Mouse (Mus musculus): ENCODE measurements around the gene Syne1.

The Syne1 gene

DNA sequence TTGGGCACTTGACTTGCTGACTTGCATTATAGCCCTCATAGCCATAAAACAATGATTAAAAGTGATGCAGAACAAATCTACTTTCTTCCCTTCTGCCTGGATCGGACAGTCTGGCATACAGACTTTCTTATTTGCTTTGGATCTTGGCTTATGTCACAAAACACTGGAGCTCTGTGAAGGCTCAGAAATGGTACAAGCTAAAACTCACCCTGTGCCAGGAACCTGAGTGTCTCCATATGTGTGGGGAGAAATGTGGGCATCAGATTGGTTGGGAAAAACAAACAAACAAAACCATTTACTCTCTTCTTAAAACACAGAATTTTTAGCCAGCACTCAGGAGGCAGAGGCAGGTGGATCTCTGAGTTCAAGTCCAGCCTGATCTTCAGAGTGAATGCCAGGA, 30.6 kb downstream of the Syne1 start:
- no peak for DNase-seq (ENCODE audit: low spot score in 2 of 2)

DNA sequence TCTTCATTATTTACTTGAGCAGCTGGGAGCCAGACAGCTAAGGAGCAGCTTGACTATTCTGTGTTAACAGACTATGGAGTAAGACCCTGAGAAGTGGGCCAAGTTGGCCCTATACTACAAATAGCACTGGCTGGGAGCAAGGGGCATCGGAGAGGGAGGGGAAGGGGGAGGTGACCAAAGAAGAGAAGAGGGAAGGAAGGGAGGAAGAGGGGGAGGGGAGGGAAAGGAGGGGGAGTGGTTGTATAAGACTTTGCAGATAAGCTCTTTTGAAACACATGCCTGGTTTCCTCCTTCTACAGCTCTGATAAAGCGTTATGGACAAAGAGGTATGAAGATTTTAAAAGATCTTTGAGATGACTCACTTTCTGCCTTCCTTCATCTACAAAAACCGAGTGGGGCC, 36.0 kb downstream of the Syne1 start:
- DNase-seq (ENCODE audit: low spot score in 2 of 2) = no peak

DNA sequence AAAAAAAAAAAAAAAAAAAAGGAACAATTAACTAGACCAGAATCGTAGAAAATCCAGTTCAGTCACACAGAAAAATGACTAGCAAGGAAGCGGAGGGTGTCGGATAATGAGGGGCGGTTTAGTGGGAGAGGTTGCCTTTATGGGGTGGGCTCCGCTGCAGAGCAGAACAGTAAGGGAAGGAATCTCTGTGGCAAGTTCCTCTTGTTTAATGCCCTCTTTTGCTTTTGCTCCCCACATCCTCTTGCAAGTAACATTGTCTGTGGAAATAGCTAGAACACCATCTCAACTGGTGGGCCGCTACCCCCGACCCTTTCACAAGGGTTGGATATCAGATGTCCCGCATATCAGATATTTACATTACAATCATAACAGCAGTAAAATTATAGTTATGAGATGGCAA, 37.1 kb downstream of the Syne1 start:
- DNase-seq (ENCODE audit: low spot score in 2 of 2) = no peak

DNA sequence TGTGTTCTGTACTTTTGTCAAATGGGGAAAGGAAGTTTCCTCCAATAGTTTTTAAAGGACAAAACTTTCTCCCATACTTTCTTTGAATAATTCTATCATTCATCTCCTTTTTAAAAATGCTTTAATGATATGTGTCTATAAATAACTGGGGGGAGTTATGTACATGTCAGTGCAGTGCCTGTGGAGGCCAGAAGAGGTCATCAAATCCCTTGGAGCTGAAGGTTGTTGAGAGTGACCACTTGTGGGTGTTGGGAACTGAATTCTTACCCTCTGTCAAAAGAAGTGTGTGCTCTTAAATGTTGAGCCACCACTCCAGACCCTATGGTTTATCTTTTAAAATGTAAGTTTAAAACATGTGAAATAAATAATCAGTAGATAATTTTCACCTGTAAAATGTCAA, 39.0 kb downstream of the Syne1 start:
- no peak for DNase-seq (ENCODE audit: low spot score in 2 of 2)

DNA sequence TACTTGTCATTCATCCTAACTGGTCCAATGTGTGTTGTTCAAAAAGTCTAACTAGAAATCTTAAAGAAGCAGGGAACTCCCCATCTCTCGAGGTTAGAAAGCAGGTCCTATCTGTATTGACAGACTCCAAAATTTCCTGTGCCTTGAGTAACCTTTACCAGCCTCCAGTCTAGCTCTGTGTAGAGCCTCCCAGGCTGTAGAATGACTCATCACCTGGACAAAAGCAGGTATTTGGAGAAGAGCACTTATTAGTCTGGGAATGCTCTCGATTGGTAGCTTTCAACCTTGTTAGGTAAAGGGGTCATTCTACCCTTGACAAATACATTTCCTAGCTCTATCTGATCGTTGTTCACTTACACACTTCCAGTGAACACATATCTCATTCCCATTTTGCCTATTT, 39.9 kb downstream of the Syne1 start:
- no peak for DNase-seq (ENCODE audit: low spot score in 2 of 2)

DNA sequence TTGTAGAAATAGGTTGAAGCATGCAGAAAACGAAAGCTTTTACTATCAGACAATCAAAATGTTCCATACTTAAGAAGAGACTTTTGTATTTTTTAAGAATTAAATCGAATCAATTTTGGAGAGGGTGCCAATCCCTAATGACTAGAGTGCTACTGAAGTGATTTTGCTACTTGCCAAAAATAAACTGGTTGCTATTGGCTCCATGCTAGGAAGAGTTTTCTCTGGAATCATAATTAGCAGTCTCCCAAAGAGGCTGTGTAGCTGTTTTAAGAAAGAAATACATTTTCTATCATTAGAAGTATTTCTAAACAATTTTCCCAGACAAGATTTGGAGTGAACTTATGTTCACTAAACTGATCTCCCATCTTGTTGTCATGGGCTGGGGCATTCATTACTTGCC, 43.8 kb downstream of the Syne1 start:
- DNase-seq (ENCODE audit: low spot score in 2 of 2) = no peak

DNA sequence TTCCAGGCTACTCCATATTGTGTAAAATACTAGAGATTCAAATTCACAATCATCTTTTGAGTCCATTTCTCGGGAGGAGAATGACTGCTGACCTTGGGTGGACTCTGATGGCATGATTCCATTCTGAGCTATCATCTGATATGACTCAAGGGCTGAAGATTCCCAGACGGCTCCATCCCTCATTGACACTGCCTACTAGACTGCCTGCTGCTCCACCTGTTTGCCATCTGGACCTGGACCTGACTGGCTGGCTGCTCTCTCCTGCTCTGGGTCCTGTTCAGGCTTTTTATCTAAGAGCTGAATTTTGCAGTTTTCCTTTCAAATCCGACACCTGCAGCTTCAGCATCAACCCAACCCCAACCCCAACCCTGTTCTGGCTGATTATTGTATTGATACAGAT, 46.5 kb downstream of the Syne1 start:
- DNase-seq (ENCODE audit: low spot score in 2 of 2) = no peak

DNA sequence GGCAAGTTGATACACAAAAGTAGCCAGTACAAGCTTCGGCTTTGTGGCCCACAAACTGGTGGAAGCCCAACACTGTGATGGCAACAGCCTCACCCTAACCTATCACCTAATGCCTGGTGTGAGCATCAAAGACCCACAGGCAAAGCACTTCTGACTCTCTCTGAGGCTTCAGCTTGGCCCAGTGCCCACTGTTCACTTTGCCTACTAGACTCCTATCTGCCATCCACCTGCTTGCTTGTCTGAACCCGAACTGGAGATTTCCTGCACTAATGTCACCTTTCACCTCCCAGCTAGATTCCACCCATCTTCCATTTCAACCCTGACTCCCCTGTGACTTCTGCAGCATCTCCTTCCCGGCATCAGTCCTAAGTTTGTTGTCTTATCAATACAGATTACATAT, 47.4 kb downstream of the Syne1 start:
- DNase-seq (ENCODE audit: low spot score in 2 of 2) = no peak

DNA sequence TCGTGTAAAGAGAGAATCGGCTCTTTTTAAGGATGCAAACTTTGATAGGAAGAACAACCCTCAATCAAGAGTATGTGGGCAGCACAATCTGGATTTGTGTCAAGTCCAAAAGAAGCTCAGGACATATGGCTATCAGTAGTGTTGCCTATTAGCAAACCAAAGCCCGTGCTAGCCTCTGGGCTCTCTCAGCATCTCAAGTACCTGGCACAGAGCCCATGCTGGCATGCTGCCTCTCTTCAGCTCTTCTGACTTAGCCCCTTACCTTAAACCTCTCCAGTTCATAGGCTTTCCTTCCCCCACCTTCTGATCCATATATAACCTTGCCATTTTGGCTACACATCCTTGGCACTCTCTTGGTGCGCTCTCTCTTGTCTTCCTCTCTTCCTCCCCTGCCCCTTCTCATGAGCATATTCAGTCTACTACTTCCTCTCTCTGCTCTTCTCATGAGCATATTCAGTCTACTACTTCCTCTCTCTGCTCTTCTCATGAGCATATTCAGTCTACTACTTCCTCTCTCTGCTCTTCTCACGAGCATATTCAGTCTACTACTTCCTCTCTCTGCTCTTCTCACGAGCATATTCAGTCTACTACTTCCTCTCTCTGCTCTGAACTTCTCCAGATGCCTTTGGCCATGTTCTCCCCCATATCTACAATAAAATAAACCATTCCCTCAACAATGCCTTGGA, 51.5 kb downstream of the Syne1 start:
- peak; percentile 27 to 51 for DNase-seq (ENCODE audit: low spot score in 2 of 2)

DNA sequence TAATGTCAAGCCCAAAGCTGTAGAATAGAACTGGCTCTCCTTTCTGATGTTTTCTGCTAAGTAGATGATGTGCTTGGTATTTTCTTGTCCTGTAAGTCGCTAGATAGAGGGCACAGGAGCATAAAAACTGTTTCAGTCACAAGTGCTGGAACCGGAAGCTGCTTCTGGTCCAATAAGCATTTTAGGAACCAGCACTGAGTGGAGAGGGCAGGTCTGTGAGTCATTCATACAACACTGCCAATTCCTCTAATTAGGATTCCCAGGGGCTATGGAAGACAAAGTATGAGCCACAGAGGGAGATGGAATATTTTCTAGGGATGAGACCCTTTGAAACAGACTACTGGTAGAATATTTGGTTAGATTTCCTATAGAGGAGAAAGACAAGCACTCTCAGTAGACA, 53.4 kb downstream of the Syne1 start:
- no peak for DNase-seq (ENCODE audit: low spot score in 2 of 2)

DNA sequence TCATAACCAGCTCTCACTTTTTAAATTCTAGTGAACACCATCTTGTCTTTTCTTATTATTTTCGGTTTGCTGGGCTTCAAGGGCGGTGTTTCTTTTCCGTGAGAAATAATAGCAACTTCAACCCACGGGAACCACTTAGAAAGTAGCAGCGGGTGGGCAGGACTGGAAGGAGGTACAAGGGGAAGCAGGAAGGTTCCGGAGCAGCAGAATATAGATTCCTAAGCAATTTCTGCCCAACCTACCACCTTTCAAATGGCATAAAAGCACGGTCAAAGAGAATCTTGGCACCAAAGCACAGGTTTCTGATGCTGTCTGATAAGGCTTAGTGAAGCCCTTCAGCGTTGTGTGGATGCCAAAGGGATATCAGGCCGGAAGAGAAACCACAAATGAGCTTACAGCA, 60.2 kb downstream of the Syne1 start:
- DNase-seq (ENCODE audit: low spot score in 2 of 2) = peak in 1 of 2 experiments; percentile 49

DNA sequence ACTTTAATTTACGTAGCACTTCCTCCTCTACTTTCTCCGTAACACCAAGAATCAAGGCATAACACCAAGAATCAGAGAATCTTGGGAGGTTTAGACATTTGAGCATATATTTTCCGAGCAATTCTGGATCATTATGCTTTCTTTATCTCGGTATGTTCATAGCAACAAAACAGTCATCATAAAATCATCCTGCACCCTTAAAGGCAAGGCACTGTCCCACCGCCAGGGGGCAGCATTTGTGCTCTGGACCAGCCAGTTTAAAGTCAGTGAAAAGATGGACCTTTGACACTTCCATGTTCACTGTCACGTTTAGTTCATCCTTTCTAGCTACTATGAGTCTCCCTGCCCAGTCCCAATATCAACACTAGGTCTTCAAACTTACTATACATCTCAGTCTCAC, 61.3 kb downstream of the Syne1 start:
- DNase-seq (ENCODE audit: low spot score in 2 of 2) = no peak

DNA sequence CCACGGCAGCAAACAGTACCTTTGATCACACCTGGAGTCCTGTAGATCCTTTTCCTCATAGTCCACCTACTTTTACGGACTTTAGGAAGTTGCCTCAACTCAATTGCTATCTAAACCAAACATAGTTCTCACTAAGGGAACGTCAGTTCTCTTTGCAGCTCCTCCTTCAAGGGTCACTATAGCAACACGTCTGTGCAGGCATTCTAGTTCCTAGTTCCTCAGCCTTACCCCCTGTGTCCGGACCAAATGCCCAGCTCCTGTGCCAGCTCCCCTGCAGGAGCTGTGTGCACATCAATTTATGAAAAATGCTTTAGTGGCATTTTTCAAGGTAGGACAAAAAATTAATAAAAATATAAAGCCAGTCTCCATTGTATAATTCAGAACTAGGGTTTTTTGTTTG, 63.2 kb downstream of the Syne1 start:
- DNase-seq (ENCODE audit: low spot score in 2 of 2) = no peak

DNA sequence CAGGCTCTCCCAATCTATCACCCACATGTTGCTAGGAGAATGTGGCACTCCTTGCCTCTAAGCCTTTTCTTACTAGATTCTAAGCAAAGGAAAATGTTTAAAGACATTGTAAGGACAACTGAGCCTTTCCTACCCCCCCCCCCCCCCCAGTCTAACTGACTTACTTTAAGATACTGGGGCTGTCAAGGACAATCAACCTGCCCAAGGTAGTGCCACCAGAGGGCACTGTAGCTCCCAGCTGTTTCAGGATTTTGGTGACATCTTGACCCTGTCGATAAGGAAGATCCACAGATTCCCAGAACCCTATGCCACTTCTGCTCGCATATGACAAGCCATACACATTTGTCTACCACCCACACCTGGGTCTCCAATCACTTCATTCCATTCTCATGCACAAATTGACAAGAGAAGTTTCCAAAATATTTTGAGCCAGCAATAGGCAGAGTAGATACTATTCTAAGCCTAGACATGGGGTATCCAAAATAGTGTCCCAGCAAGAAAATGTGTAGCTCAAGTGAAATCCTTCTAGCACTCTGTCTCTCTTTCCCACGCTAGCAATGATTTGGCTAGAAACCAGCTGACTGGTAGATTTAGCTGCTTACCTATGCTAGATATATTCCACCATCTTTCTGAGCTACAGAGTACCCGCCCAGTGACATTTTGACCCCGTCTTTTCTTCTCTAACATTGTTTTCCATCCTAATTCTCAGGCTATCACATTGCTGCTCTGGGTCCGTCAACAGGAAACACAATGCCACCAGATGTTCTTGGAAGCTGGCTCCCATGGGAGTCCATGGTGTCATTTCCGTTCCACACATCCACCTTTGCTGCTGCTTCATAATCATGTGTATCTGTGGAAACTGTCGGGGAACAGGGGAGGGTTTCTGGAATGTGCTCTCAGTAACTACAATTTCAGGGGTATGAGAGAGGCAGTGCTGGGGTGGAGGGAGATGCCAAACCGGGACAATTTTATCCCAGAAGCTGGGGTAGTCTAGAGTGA, 70.4 kb downstream of the Syne1 start:
- DNase-seq (ENCODE audit: low spot score in 2 of 2) = peak in 1 of 2 experiments; percentile 19

DNA sequence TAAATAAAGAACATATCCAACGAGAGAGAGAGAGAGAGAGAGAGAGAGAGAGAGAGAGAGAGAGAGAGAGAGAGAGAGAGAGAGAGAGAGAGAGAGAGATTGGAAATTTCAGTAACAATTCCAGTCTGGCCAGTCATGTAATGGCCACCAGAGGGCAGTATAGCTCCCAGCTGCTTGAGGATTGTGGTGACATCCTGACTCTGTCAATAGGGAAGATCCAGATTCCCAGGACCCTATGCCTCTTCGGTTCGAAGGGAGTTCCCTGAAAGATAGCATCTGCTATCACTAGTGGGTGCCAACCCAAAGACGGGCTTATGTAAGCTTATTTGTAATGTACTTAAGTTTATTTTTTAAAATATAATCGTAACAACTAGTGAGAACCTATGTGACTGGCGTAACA, 71.2 kb downstream of the Syne1 start:
- DNase-seq (ENCODE audit: low spot score in 2 of 2) = peak in 1 of 2 experiments; percentile 54

DNA sequence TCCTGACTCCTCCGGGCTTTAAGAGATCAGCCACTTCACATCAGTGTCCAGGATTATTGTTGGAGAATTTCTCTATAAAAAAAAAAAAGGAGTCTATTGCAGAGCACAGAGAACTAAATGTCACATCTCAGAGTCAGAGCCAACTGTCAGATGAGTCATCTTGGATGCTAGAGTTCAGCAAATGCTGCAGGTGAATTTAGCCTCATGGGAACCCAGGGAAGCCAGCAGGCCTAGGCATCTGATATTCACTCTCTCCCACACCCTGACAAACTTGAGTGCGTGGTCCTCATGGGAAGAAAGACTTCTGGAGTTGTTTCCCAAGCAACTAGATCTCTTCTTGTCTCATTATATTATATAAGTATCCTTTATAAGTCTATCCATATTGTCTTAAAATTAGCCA, 82.6 kb downstream of the Syne1 start:
- DNase-seq (ENCODE audit: low spot score in 2 of 2) = peak in 1 of 2 experiments; percentile 40

DNA sequence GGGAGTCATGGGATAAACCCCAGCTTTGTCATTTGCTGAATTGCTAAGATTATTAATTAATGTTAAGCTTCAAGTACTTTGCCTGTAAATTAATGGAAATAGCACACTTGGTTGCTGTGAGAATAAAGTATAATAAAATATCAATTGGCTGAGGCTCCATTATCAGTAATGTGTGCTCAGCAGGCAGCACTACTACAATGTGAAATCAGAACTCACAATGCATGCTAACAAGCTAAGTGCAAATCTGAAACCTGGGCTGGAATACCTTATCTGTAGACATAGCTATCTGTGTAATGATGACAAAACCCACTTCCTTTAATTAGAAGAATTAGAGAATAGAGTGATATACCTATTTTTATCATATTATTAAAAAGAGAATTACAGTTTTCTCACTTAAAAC, 97.5 kb downstream of the Syne1 start:
- DNase-seq (ENCODE audit: low spot score in 2 of 2) = no peak

DNA sequence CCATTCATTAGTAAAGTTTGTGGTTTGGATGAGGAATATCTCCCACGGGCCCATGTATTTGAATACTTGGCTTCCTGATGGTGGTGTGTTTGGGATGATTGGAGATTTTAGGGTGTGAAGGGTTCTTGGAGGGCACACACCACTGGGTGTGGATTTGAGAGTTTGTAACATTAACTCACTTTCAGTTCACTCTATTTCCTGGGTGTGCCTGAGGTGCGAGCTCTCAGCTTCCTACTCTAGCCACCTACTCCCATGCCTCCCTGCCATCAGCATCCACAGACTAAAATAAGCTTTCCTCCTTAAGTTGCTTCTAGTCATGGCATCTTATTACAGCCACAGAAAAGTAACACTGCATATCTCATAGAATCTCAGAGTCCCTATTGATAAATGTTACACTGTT, 101.3 kb downstream of the Syne1 start:
- DNase-seq (ENCODE audit: low spot score in 2 of 2) = peak; percentile 38 to 68

DNA sequence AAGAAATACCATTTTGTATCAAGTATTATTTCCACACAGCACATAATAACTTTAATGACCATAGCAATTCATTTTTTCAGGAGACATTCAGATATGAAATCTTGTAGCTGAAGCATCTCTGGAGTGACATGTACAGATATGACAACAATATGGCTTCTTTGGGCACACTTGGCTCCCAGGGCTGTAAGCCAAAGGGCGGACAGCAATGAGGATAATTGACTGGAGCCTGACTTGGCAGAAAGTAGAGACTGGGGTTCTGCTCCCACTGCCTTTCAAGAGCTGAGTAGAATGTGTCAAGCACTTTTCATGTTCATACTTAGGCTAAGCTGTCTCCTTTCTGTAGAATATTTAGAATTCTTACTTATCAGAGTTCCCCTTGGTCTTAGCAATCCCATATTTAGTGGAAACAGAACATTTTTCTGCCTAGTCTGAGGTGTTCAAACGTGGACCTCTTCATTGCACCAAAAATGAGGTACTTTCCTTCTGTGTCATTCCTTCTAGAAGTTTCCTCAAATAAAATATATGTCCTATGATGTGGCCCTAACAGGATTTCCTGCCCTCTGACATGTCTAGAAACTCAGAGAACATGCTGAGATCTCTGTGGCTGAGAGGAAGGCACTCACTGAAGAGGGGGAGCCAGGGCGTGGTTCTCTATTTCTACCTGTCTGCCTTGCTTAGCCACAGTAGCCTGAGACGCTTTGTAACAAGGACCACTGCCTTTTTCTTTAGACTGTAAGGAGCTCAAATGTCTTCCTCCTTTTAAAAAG, 103.1 kb downstream of the Syne1 start:
- no peak for DNase-seq (ENCODE audit: low spot score in 2 of 2)

DNA sequence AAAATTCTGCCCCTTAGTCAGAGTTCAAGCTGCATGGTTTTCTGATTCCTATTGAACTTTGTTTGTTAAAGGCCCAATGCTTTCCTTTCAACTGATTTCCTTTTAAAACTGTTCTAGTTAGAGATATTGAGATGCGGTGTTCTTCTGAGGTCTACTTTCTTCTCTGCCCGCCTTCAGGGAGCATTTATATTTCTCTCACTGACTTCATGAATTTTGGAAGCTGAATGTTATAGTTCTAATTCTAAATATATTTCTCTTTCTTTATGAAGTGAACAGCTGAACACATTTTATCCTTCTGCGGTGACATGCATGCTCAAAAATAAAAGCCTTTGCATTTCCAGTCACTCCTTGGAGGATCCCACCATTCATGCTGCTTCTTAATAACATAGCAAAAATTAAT, 106.0 kb downstream of the Syne1 start:
- peak in 1 of 2 experiments; percentile 13 for DNase-seq (ENCODE audit: low spot score in 2 of 2)

DNA sequence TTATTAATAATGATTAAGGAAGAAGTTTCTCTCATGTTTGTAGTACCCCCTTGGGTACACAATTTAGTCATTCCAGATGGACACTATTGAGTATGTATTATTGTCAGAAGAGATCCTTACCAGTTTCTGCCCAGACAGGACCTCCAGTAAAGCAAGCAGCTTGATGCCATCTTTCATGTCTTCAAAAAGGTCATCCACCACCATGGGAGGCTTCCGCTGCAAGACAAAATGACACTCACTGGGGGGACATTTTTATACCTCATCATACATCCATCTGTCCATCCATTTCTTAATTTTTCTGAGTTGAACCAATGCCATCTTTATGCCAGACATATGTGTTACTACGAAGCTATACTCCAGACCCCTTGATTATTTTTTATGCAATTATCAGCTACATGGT, 108.3 kb downstream of the Syne1 start:
- no peak for DNase-seq (ENCODE audit: low spot score in 2 of 2)

DNA sequence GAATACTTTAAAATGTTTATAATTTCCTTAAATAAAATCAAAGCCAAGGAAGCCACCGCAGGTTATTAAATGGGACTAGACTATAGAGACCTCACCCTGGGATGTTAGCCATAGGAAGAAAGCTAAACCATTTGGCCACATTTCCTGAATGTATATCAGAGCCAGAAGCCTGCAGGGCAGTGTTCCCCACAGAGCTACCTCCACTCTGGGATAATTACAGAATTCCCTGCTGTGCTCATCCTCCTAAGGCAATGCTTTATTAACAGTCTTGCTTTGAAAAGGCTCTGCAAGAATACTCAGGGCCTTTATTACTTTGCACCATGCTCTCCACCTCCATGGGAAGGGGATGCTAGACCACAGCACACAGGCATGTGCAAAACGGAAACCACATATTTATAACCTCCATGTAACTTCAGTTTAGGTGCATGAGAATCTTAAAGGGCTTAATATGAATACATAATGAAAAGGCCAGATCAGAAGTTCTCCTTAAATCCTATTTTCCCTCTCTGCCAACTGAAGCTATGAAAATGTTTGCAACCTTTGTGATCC, 111.4 kb downstream of the Syne1 start:
- no peak for DNase-seq (ENCODE audit: low spot score in 2 of 2)
